Mouse (Mus musculus): ENCODE measurements at regions not wholly inside any gene's neighbourhood (a gene's known extent, or its start where the extent isn't known, plus 50 kb on each side); places are given as distances from the start of the nearest gene placed in this dataset.

- no peak for TF ChIP-seq CTCF (IDR thresholded peaks at IDR 0.05; ENCODE audit: extremely low read depth, insufficient read depth, low read length)
- TF ChIP-seq POLR2A (IDR thresholded peaks at IDR 0.05; ENCODE audit: extremely low read depth, insufficient read depth, low read length) = no peak
These were observed 143.1 kb downstream of the Vegfa start for GRCm38 (mm10) chr17:45889051-45889450.
